Mouse (Mus musculus): Measurements from ENCODE around the gene Gal3st2c. TPM values are rescaled to one million over a fixed set of nuclear protein-coding genes. Genes with fewer than 3 reads are reported as not detected.

The Gal3st2c gene
- polyA plus RNA-seq (2012; ENCODE audit: low replicate concordance) = not detected in 2 replicates

DNA sequence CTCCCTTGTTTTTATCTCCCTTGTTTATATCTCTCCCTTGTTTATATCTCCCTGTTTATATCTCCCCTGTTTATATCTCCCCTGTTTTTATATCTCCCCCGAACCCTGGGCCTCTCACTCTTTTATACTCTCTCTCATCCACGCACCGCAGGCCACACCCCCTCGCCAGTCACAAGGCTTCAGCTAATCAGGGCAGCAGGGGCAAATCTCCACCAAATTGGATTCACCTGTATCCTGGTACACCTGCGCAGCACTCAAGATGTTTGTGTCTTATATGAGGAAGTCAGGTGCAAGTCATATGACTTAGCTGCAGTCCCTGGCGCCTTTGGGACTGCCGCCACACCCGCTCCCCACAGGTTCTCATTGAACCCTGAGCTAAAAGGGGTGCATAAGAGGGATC lies at the start of gene Gal3st2c:
TSS of gene Gal3st2c (plus strand) at position 301 of the 400 bp plus-strand sequence.

DNA sequence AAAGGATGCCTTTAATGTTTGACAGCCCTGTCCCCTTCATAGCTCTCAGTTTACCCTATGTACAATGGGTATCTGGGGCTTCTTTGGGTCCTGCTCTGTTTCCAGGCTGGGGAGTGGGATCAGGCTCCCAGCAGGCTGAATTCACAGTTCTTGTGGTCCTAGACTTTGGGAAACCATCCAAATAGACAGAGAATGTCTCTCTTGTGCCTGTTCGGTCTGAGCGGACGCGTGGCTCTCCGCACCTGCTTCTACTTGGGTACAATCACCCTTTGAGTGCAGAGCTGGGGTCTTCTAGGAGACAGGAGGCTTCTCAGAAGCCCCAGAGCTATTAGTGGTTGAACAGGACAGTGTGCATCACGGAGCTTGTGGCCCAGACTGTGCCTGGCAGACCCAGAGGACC lies 29.8 kb downstream of the Gal3st2c start, which contains the start of gene Neu4:
TSS of gene Neu4 (plus strand) at position 301 of the 400 bp plus-strand sequence.

DNA sequence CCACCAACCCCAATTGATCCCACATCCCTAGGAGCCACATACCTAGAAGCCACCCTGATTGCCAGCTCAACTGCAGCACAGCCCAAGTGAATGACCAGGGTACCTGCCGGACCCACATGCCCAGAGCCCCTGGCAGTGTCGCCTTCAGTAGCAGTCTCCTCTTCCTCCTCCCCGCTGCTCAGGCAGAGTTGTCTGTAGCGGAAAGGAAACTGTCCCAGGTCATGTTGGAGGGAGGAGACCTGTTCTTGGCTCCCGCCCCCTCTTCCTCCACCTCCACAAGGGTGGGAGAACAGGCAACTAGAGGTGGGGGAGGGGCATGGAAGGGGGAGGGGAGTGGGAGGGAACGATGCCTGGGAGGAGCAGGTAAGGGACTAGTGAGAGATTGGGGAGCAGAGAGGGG lies 62.1 kb downstream of the Gal3st2c start, which contains the start of gene Pdcd1:
TSS of gene Pdcd1 (minus strand) at position 181 of the 400 bp plus-strand sequence.

Other genes starting within 250 kb of the Gal3st2c start
- 12.2 and 14.8 TPM in 2 replicates for gene Atg4b, start 239.0 kb upstream of the Gal3st2c start, polyA plus RNA-seq (2012; ENCODE audit: low replicate concordance)
- 31.8 and 85.1 TPM in 2 replicates for gene Thap4, start 235.6 kb upstream of the Gal3st2c start, polyA plus RNA-seq (2012; ENCODE audit: low replicate concordance)
- gene Dtymk, start 188.6 kb upstream of the Gal3st2c start, polyA plus RNA-seq (2012; ENCODE audit: low replicate concordance) = 35.4 and 46.3 TPM in 2 replicates
- gene Ing5, start 186.5 kb upstream of the Gal3st2c start, polyA plus RNA-seq (2012; ENCODE audit: low replicate concordance) = 0.60 and 3.5 TPM in 2 replicates
- 1.4 and 2.2 TPM in 2 replicates for gene D2hgdh, start 165.6 kb upstream of the Gal3st2c start, polyA plus RNA-seq (2012; ENCODE audit: low replicate concordance)
- gene Gal3st2, start 129.2 kb upstream of the Gal3st2c start, polyA plus RNA-seq (2012; ENCODE audit: low replicate concordance) = 0.09 TPM in 1 of 2 replicates, not detected in the other
- not detected in 2 replicates for gene Gal3st2b, start 72.2 kb upstream of the Gal3st2c start, polyA plus RNA-seq (2012; ENCODE audit: low replicate concordance)
- gene Neu4, start 29.9 kb downstream of the Gal3st2c start, polyA plus RNA-seq (2012; ENCODE audit: low replicate concordance) = not detected in 2 replicates
- gene Pdcd1, start 62.0 kb downstream of the Gal3st2c start, polyA plus RNA-seq (2012; ENCODE audit: low replicate concordance) = 0.44 and 0.82 TPM in 2 replicates